In genomic region chr2:152828532-152828931, GRCm38 (mm10) we compare ENCODE assay signal across 8 mouse cellular contexts. TPM values are rescaled to one million over a fixed set of nuclear protein-coding genes. Genes with fewer than 3 reads are reported as not detected.
DNase-seq lines count a peak whose midpoint lies in the region; ATAC-seq and TF ChIP-seq lines count a peak whose summit lies in the region.

No protein-coding gene starts in this region.

- peak; percentile 69 to 72 for DNase-seq in cerebellum, adult 18-20 months
- DNase-seq in cerebellum, postnatal 4 days (ENCODE audit: low spot score in 2 of 2): no peak
- DNase-seq in adipocyte (ENCODE audit: low spot score): peak; percentile 37
- no peak for DNase-seq in heart, postnatal 0 days (ENCODE audit: low spot score)
- no peak for DNase-seq in limb, embryonic 11.5 days (ENCODE audit: low spot score)
- DNase-seq in right cerebral cortex, postnatal 14 days: no peak
- DNase-seq in spleen, adult 18-20 months: no peak

- ATAC-seq in heart, postnatal 0 days (ENCODE audit: insufficient read depth, low read depth): no peak
- ATAC-seq in limb, embryonic 11.5 days (ENCODE audit: insufficient number of reproducible peaks, low FRiP score, low TSS enrichment, low read depth): no peak
- no peak for ATAC-seq in stomach, embryonic 14.5 days (ENCODE audit: insufficient number of reproducible peaks, insufficient read depth, low FRiP score, low read depth)

- TF ChIP-seq EP300 in heart, postnatal 0 days (IDR thresholded peaks at IDR 0.05; ENCODE audit: low read depth): no peak

- H3K9me3 ChIP-seq in heart, postnatal 0 days (replicated peaks; ENCODE audit: control insufficient read depth, low read length): no peaks in the 10 kb centered on the region
- H3K9me3 ChIP-seq in limb, embryonic 11.5 days (ENCODE audit: control insufficient read depth, low read length): no peaks in the 10 kb centered on the region
- H3K9me3 ChIP-seq in stomach, embryonic 14.5 days (ENCODE audit: control insufficient read depth, low read depth, low read length): no peaks in the 10 kb centered on the region

- peaks cover 38% of the 10 kb centered on the region for H3K4me1 ChIP-seq in heart, postnatal 0 days (ENCODE audit: control insufficient read depth, insufficient read depth)
- peaks cover 24% of the 10 kb centered on the region for H3K4me1 ChIP-seq in limb, embryonic 11.5 days (ENCODE audit: control insufficient read depth, insufficient read depth, low read length)
- H3K4me1 ChIP-seq in stomach, embryonic 14.5 days (ENCODE audit: control insufficient read depth, insufficient read depth, low read length): peaks cover 42% of the 10 kb centered on the region

- 10% methylated on average over 1 of the region's 1 CpGs for WGBS in heart, postnatal 0 days
- WGBS in limb, embryonic 11.5 days: 81% methylated on average over 1 of the region's 1 CpGs
- 45% methylated on average over 1 of the region's 1 CpGs for WGBS in stomach, embryonic 14.5 days

- H3K27me3 ChIP-seq in heart, postnatal 0 days (ENCODE audit: control insufficient read depth, insufficient read depth, low read length): no peaks in the 10 kb centered on the region
- no peaks in the 10 kb centered on the region for H3K27me3 ChIP-seq in limb, embryonic 11.5 days (ENCODE audit: control insufficient read depth, insufficient read depth, low read length)
- H3K27me3 ChIP-seq in stomach, embryonic 14.5 days (ENCODE audit: control insufficient read depth, insufficient read depth, low read length): no peaks in the 10 kb centered on the region

- peak overlapping the region; percentile 67 for H3K4me3 ChIP-seq in heart, postnatal 0 days (ENCODE audit: low read depth, low read length)
- H3K4me3 ChIP-seq in limb, embryonic 11.5 days (ENCODE audit: low read depth, low read length): peak overlapping the region; percentile 62
- H3K4me3 ChIP-seq in stomach, embryonic 14.5 days (ENCODE audit: low read depth, low read length): peak overlapping the region; percentile 71

- peak overlapping the region; percentile 93 for H3K27ac ChIP-seq in heart, postnatal 0 days (ENCODE audit: low read depth)
- H3K27ac ChIP-seq in limb, embryonic 11.5 days (replicated peaks; ENCODE audit: low read depth, low read length): no peak overlapping the region; the same call in 1 of the 2 replicates
- peak overlapping the region; percentile 52 for H3K27ac ChIP-seq in stomach, embryonic 14.5 days (ENCODE audit: low read length)

- TF ChIP-seq CTCF in heart, postnatal 0 days (IDR thresholded peaks at IDR 0.05; ENCODE audit: low read depth): no peak

- peak overlapping the region; percentile 71 for H3K4me2 ChIP-seq in heart, postnatal 0 days (ENCODE audit: low read depth, low read length)
- peak overlapping the region; percentile 64 for H3K4me2 ChIP-seq in limb, embryonic 11.5 days (ENCODE audit: low read depth, severe bottlenecking)
- peak overlapping the region; percentile 74 for H3K4me2 ChIP-seq in stomach, embryonic 14.5 days (replicated peaks; ENCODE audit: low read depth, low read length)

- H3K36me3 ChIP-seq in heart, postnatal 0 days (replicated peaks; ENCODE audit: control insufficient read depth, insufficient read depth, low read length): peaks cover 27% of the 10 kb centered on the region
- peaks cover 3% of the 10 kb centered on the region; the same call in 1 of the 2 replicates for H3K36me3 ChIP-seq in limb, embryonic 11.5 days (ENCODE audit: control insufficient read depth, insufficient read depth, low read length)
- peaks cover 3% of the 10 kb centered on the region; the same call in 1 of the 2 replicates for H3K36me3 ChIP-seq in stomach, embryonic 14.5 days (ENCODE audit: control insufficient read depth, insufficient read depth, low read length)

- peak overlapping the region; percentile 75 for H3K9ac ChIP-seq in heart, postnatal 0 days (replicated peaks; ENCODE audit: low read depth, low read length)
- 0 out of 2 replicates have a peak overlapping the region, but pooled peaks have one; percentile 13 for H3K9ac ChIP-seq in limb, embryonic 11.5 days (ENCODE audit: low read length)
- H3K9ac ChIP-seq in stomach, embryonic 14.5 days (replicated peaks; ENCODE audit: low read depth, low read length): peak overlapping the region; percentile 7; the same call in 1 of the 2 replicates

RNA-seq across cellular contexts. Expression of gene Bcl2l1, which starts 3.0 kb away (rescaled TPM):
- 60.9 and 75.6 TPM in 2 replicates for total RNA-seq in heart, postnatal 0 days (2014; rRNA removed; ENCODE audit: low replicate concordance)
- 34.5 and 35.0 TPM in 2 replicates for polyA plus RNA-seq in heart, postnatal 0 days (2015; fragmentation: Nextera tagmentation; extraction: Ambion mirVana)
- 109 and 110 TPM in 2 replicates for polyA plus RNA-seq in limb, embryonic 11.5 days (2014; fragmentation: Nextera tagmentation; extraction: Ambion mirVana)
- 79.4 and 82.4 TPM in 2 replicates for polyA plus RNA-seq in stomach, embryonic 14.5 days (2014; fragmentation: Nextera tagmentation; extraction: Ambion mirVana)

RNA-seq across cellular contexts. Expression of gene Tpx2, which starts 19.2 kb away (rescaled TPM):
- 8.1 and 13.6 TPM in 2 replicates for total RNA-seq in heart, postnatal 0 days (2014; rRNA removed; ENCODE audit: low replicate concordance)
- 15.0 and 15.1 TPM in 2 replicates for polyA plus RNA-seq in heart, postnatal 0 days (2015; fragmentation: Nextera tagmentation; extraction: Ambion mirVana)
- 172 and 182 TPM in 2 replicates for polyA plus RNA-seq in limb, embryonic 11.5 days (2014; fragmentation: Nextera tagmentation; extraction: Ambion mirVana)
- polyA plus RNA-seq in stomach, embryonic 14.5 days (2014; fragmentation: Nextera tagmentation; extraction: Ambion mirVana): 91.7 and 95.3 TPM in 2 replicates

Comparison
In these comparisons a context has a peak if more than half of its experiments do, and no peak if none do; other contexts are left out.
1. DNase-seq: peak in cerebellum, adult 18-20 months (2 of 2) and adipocyte (single experiment); none in cerebellum, postnatal 4 days (0 of 2), heart, postnatal 0 days (single experiment), limb, embryonic 11.5 days (single experiment), right cerebral cortex, postnatal 14 days (single experiment) and spleen, adult 18-20 months (0 of 2).
2. H3K9ac ChIP-seq: peak in every context shown above with its lines; median percentile 75 in heart, postnatal 0 days; 13 in limb, embryonic 11.5 days; 7 in stomach, embryonic 14.5 days.
3. Peak in every context shown above with its lines, with median percentiles within 50 percentile points of each other: H3K4me2 ChIP-seq and H3K4me3 ChIP-seq.